Mouse (Mus musculus): ENCODE measurements around the gene B4galnt3. TPM values are rescaled to one million over a fixed set of nuclear protein-coding genes. Genes with fewer than 3 reads are reported as not detected.
A peak's percentile ranks its signal among the peaks of the same experiment; 100 is the strongest.

Gene B4galnt3
- 0.13 and 0.16 TPM in 2 replicates for polyA plus RNA-seq (2016; fragmentation: Nextera tagmentation; extraction: Ambion mirVana)

- H3K27me3 ChIP-seq = peaks cover 47% of the 10 kb centered on the region
Measured at GRCm38 (mm10) chr6:120294056-120294784, at the start of gene B4galnt3, which contains the start of gene D330020A13Rik. B4galnt3 (minus strand) TSS chr6:120294559. D330020A13Rik (plus strand) TSS chr6:120294364.

GRCm38 (mm10) chr6:120343992-120344391 is 49.6 kb upstream of the B4galnt3 start:
- Histone ChIP-seq H3K4me2 (replicated peaks) (no peak overlapping the region), H3K27ac (replicated peaks) (no peak overlapping the region), H3K9me3 (no peaks in the 10 kb centered on the region), H3K36me3 (peaks cover 79% of the 10 kb centered on the region), H3K4me3 (no peak overlapping the region), H3K9ac (replicated peaks) (no peak overlapping the region), H3K27me3 (no peaks in the 10 kb centered on the region), H3K4me1 (no peaks in the 10 kb centered on the region)
- no peak for ATAC-seq (ENCODE audit: low FRiP score, low read depth)
- WGBS = 77% methylated on average over 1 of the region's 1 CpGs

More at GRCm38 (mm10) chr6:120294056-120294784, at the start of gene B4galnt3, which contains the start of gene D330020A13Rik:
- WGBS = under 1% methylated on average over 53 of the region's 79 CpGs
- H3K9me3 ChIP-seq = no peaks in the 10 kb centered on the region
- peak within 1 kb of the TSS; percentile 60 for H3K9ac ChIP-seq (replicated peaks)
- peak; percentile 76 for ATAC-seq (ENCODE audit: low FRiP score, low read depth)
- peaks cover 4% of the 10 kb centered on the region for H3K4me1 ChIP-seq
- H3K4me3 ChIP-seq = peak within 1 kb of the TSS; percentile 71
- H3K4me2 ChIP-seq (replicated peaks) = peak within 1 kb of the TSS; percentile 85
- H3K27ac ChIP-seq (replicated peaks) = no peak within 1 kb of the TSS
- no peaks in the 10 kb centered on the region for H3K36me3 ChIP-seq

GRCm38 (mm10) chr6:120332351-120332750 is 38.0 kb upstream of the B4galnt3 start:
- H3K4me3 ChIP-seq = no peak overlapping the region
- H3K36me3 ChIP-seq = peaks cover 82% of the 10 kb centered on the region
- no peak overlapping the region for H3K4me2 ChIP-seq (replicated peaks)
- 85% methylated on average over 2 of the region's 2 CpGs for WGBS
- H3K27ac ChIP-seq (replicated peaks) = no peak overlapping the region
- H3K9me3 ChIP-seq = no peaks in the 10 kb centered on the region
- H3K27me3 ChIP-seq = no peaks in the 10 kb centered on the region
- H3K4me1 ChIP-seq = no peaks in the 10 kb centered on the region
- no peak overlapping the region for H3K9ac ChIP-seq (replicated peaks)
- ATAC-seq (ENCODE audit: low FRiP score, low read depth) = no peak

- Histone ChIP-seq H3K4me3 (no peak overlapping the region), H3K9me3 (no peaks in the 10 kb centered on the region), H3K9ac (replicated peaks) (no peak overlapping the region), H3K4me2 (replicated peaks) (no peak overlapping the region), H3K4me1 (no peaks in the 10 kb centered on the region), H3K36me3 (peaks cover 20% of the 10 kb centered on the region), H3K27me3 (no peaks in the 10 kb centered on the region), H3K27ac (replicated peaks) (no peak overlapping the region)
- 31% methylated on average over 6 of the region's 6 CpGs for WGBS
- ATAC-seq (ENCODE audit: low FRiP score, low read depth) = no peak
Measured at GRCm38 (mm10) chr6:120324295-120324927, 30.1 kb upstream of the B4galnt3 start.

GRCm38 (mm10) chr6:120320369-120320768 is 26.0 kb upstream of the B4galnt3 start:
- H3K27me3 ChIP-seq = no peaks in the 10 kb centered on the region
- 74% methylated on average over 2 of the region's 2 CpGs for WGBS
- no peak overlapping the region for H3K4me3 ChIP-seq
- no peaks in the 10 kb centered on the region for H3K4me1 ChIP-seq
- H3K9me3 ChIP-seq = no peaks in the 10 kb centered on the region
- H3K36me3 ChIP-seq = peaks cover 9% of the 10 kb centered on the region
- no peak for ATAC-seq (ENCODE audit: low FRiP score, low read depth)
- H3K27ac ChIP-seq (replicated peaks) = no peak overlapping the region
- no peak overlapping the region for H3K4me2 ChIP-seq (replicated peaks)
- H3K9ac ChIP-seq (replicated peaks) = no peak overlapping the region

GRCm38 (mm10) chr6:120319129-120319528 is 24.8 kb upstream of the B4galnt3 start:
- Histone ChIP-seq H3K4me3 (no peak overlapping the region), H3K36me3 (no peaks in the 10 kb centered on the region), H3K27me3 (no peaks in the 10 kb centered on the region), H3K4me2 (replicated peaks) (no peak overlapping the region), H3K9me3 (no peaks in the 10 kb centered on the region), H3K9ac (replicated peaks) (no peak overlapping the region), H3K4me1 (no peaks in the 10 kb centered on the region), H3K27ac (replicated peaks) (no peak overlapping the region)
- WGBS = 91% methylated on average over 9 of the region's 9 CpGs
- ATAC-seq (ENCODE audit: low FRiP score, low read depth) = no peak

GRCm38 (mm10) chr6:120318303-120318940 is 24.1 kb upstream of the B4galnt3 start:
- no peak for ATAC-seq (ENCODE audit: low FRiP score, low read depth)
- no peak overlapping the region for H3K4me2 ChIP-seq (replicated peaks)
- H3K36me3 ChIP-seq = no peaks in the 10 kb centered on the region
- no peak overlapping the region for H3K27ac ChIP-seq (replicated peaks)
- H3K27me3 ChIP-seq = no peaks in the 10 kb centered on the region
- no peaks in the 10 kb centered on the region for H3K4me1 ChIP-seq
- H3K9me3 ChIP-seq = no peaks in the 10 kb centered on the region
- WGBS = 82% methylated on average over 11 of the region's 11 CpGs
- H3K4me3 ChIP-seq = no peak overlapping the region
- no peak overlapping the region for H3K9ac ChIP-seq (replicated peaks)

- Histone ChIP-seq H3K9me3 (no peaks in the 10 kb centered on the region), H3K9ac (replicated peaks) (no peak overlapping the region), H3K4me2 (replicated peaks) (no peak overlapping the region), H3K27ac (replicated peaks) (no peak overlapping the region), H3K36me3 (no peaks in the 10 kb centered on the region), H3K27me3 (no peaks in the 10 kb centered on the region), H3K4me3 (no peak overlapping the region), H3K4me1 (no peaks in the 10 kb centered on the region)
- no peak for ATAC-seq (ENCODE audit: low FRiP score, low read depth)
- 87% methylated on average over 5 of the region's 5 CpGs for WGBS
Measured at GRCm38 (mm10) chr6:120312443-120312842, 18.1 kb upstream of the B4galnt3 start.

GRCm38 (mm10) chr6:120309787-120310186 is 15.4 kb upstream of the B4galnt3 start:
- no peak overlapping the region for H3K9ac ChIP-seq (replicated peaks)
- H3K27ac ChIP-seq (replicated peaks) = no peak overlapping the region
- no peaks in the 10 kb centered on the region for H3K9me3 ChIP-seq
- no peaks in the 10 kb centered on the region for H3K4me1 ChIP-seq
- no peak for ATAC-seq (ENCODE audit: low FRiP score, low read depth)
- 65% methylated on average over 3 of the region's 3 CpGs for WGBS
- no peak overlapping the region for H3K4me3 ChIP-seq
- no peaks in the 10 kb centered on the region for H3K27me3 ChIP-seq
- no peak overlapping the region for H3K4me2 ChIP-seq (replicated peaks)
- H3K36me3 ChIP-seq = no peaks in the 10 kb centered on the region

GRCm38 (mm10) chr6:120309338-120309737 is 15.0 kb upstream of the B4galnt3 start:
- no peak overlapping the region for H3K9ac ChIP-seq (replicated peaks)
- H3K4me1 ChIP-seq = no peaks in the 10 kb centered on the region
- no peaks in the 10 kb centered on the region for H3K9me3 ChIP-seq
- H3K4me2 ChIP-seq (replicated peaks) = no peak overlapping the region
- H3K36me3 ChIP-seq = no peaks in the 10 kb centered on the region
- H3K4me3 ChIP-seq = no peak overlapping the region
- H3K27ac ChIP-seq (replicated peaks) = no peak overlapping the region
- no peaks in the 10 kb centered on the region for H3K27me3 ChIP-seq
- 76% methylated on average over 9 of the region's 9 CpGs for WGBS
- no peak for ATAC-seq (ENCODE audit: low FRiP score, low read depth)

- H3K9me3 ChIP-seq = no peaks in the 10 kb centered on the region
- no peak for ATAC-seq (ENCODE audit: low FRiP score, low read depth)
- H3K36me3 ChIP-seq = no peaks in the 10 kb centered on the region
- H3K4me3 ChIP-seq = no peak overlapping the region
- no peak overlapping the region for H3K27ac ChIP-seq (replicated peaks)
- WGBS = 85% methylated on average over 3 of the region's 3 CpGs
- H3K9ac ChIP-seq (replicated peaks) = no peak overlapping the region
- H3K4me2 ChIP-seq (replicated peaks) = no peak overlapping the region
- no peaks in the 10 kb centered on the region for H3K27me3 ChIP-seq
- no peaks in the 10 kb centered on the region for H3K4me1 ChIP-seq
Measured at GRCm38 (mm10) chr6:120306859-120307594, 12.7 kb upstream of the B4galnt3 start.
